Mouse (Mus musculus): ENCODE measurements around the gene Fhad1. TPM values are rescaled to one million over a fixed set of nuclear protein-coding genes. Genes with fewer than 3 reads are reported as not detected.

Gene Fhad1
- polyA plus RNA-seq, 1 experiment from 2014 or later, result 4.9 TPM

DNA sequence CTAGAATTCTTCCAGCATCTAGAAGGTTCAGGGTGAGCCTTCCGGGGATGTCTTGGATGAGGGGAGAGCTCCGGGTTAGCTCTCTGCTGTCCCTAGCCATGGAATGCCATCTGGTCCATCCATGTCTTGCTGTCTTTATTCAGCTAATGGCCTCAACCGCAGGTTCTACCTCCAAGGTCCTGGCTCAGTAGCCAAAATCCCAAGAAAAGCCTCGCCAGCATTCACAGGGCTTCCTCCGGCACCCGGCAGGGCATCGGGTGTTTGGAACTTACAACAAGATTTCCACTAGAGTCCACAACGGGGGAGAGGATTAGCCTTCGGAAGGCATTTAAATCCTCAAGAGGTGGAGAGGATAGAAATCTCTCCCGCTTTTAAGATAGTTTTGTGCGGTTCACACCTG lies 84.9 kb downstream of the Fhad1 start:
- DNase-seq (ENCODE audit: low spot score), result no peak
- WGBS, result 88% methylated on average over 11 of the region's 11 CpGs
- TF ChIP-seq CTCF (IDR thresholded peaks at IDR 0.05; ENCODE audit: low read depth), result no peak
- no peak for TF ChIP-seq EP300 (optimal IDR thresholded peaks at IDR 0.05)
- no peak overlapping the region for H3K27ac ChIP-seq (replicated peaks)
- H3K4me2 ChIP-seq (replicated peaks; ENCODE audit: low read depth), result no peak overlapping the region
- no peaks in the 10 kb centered on the region for H3K9me3 ChIP-seq (ENCODE audit: control insufficient read depth, low read length)
- ATAC-seq (ENCODE audit: low FRiP score, low TSS enrichment), result no peak
- peaks cover 3% of the 10 kb centered on the region for H3K4me1 ChIP-seq (replicated peaks; ENCODE audit: control insufficient read depth, insufficient read depth)
- no peaks in the 10 kb centered on the region for H3K27me3 ChIP-seq (ENCODE audit: control insufficient read depth, insufficient read depth, low read length)
- H3K9ac ChIP-seq (ENCODE audit: low read length), result no peak overlapping the region
- no peak overlapping the region for H3K4me3 ChIP-seq (ENCODE audit: low read depth, low read length)
- H3K36me3 ChIP-seq (ENCODE audit: control insufficient read depth, insufficient read depth, low read length), result no peaks in the 10 kb centered on the region

DNA sequence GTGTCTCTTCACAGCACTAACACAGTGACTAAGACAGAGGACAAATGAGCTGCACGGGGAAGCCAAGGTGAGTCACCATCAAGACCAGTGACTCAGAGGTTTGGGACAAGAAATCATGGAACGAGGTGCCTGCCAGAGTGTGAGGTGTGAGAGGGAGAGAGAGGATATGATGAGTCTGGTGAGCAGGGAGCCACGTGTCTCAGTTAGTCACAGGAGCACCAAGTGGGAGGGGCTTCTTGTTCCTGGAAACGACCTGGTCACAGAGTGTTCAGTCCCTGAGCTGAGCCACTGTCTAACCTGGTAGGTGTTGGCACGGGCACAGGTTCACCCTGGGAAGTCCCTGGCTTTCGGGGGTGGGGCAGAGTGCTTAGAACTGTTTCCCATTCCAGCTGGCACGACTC lies 86.0 kb downstream of the Fhad1 start:
- no peak overlapping the region for H3K27ac ChIP-seq (replicated peaks)
- peak; percentile 81 for DNase-seq (ENCODE audit: low spot score)
- ATAC-seq (ENCODE audit: low FRiP score, low TSS enrichment), result peak; percentile 96
- H3K9me3 ChIP-seq (ENCODE audit: control insufficient read depth, low read length), result no peaks in the 10 kb centered on the region
- no peak overlapping the region for H3K9ac ChIP-seq (ENCODE audit: low read length)
- no peaks in the 10 kb centered on the region for H3K36me3 ChIP-seq (ENCODE audit: control insufficient read depth, insufficient read depth, low read length)
- H3K4me3 ChIP-seq (ENCODE audit: low read depth, low read length), result no peak overlapping the region
- peaks cover 3% of the 10 kb centered on the region for H3K4me1 ChIP-seq (replicated peaks; ENCODE audit: control insufficient read depth, insufficient read depth)
- no peaks in the 10 kb centered on the region for H3K27me3 ChIP-seq (ENCODE audit: control insufficient read depth, insufficient read depth, low read length)
- WGBS, result 32% methylated on average over 7 of the region's 7 CpGs
- peak; percentile 40 for TF ChIP-seq EP300 (optimal IDR thresholded peaks at IDR 0.05)
- no peak for TF ChIP-seq CTCF (IDR thresholded peaks at IDR 0.05; ENCODE audit: low read depth)
- H3K4me2 ChIP-seq (replicated peaks; ENCODE audit: low read depth), result 0 out of 2 replicates have a peak overlapping the region, but pooled peaks have one; percentile 3

DNA sequence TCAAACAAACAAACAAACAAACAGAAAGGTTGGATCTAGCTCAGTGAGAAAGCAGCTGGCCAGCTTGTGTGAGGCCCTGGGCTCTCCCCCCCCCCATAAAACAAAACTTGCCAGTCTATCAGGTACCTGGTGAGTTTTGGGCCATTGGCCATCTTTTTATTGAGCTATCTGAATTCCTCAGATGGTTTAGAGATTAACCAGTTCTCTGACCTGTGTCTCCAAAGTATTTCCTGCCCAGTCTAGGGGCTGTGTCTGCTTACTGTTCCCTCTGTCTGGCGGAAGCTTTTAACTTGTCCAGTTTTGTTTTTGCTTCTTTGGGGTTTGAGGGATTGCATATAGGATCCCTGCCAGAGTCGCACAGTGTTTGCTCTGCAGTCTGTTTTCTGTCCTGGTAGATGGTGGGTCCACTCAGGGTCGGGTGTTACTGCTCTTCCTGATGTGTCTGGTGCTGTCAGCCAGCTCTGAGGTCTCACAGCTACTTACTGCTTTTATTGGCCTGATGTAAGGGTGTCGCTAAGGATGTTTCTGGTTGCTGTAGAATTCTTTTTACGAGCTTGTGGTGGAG lies 89.0 kb downstream of the Fhad1 start:
- Histone ChIP-seq H3K9ac (ENCODE audit: low read length) (no peak overlapping the region), H3K36me3 (ENCODE audit: control insufficient read depth, insufficient read depth, low read length) (no peaks in the 10 kb centered on the region), H3K9me3 (ENCODE audit: control insufficient read depth, low read length) (no peaks in the 10 kb centered on the region), H3K4me2 (replicated peaks; ENCODE audit: low read depth) (no peak overlapping the region), H3K4me1 (replicated peaks; ENCODE audit: control insufficient read depth, insufficient read depth) (peaks cover 3% of the 10 kb centered on the region), H3K4me3 (ENCODE audit: low read depth, low read length) (no peak overlapping the region), H3K27ac (replicated peaks) (no peak overlapping the region), H3K27me3 (ENCODE audit: control insufficient read depth, insufficient read depth, low read length) (no peaks in the 10 kb centered on the region)
- ATAC-seq (ENCODE audit: low FRiP score, low TSS enrichment), result no peak
- 33% methylated on average over 5 of the region's 5 CpGs for WGBS
- TF ChIP-seq EP300 (optimal IDR thresholded peaks at IDR 0.05) (no peak), CTCF (IDR thresholded peaks at IDR 0.05; ENCODE audit: low read depth) (no peak)
- DNase-seq (ENCODE audit: low spot score), result no peak

DNA sequence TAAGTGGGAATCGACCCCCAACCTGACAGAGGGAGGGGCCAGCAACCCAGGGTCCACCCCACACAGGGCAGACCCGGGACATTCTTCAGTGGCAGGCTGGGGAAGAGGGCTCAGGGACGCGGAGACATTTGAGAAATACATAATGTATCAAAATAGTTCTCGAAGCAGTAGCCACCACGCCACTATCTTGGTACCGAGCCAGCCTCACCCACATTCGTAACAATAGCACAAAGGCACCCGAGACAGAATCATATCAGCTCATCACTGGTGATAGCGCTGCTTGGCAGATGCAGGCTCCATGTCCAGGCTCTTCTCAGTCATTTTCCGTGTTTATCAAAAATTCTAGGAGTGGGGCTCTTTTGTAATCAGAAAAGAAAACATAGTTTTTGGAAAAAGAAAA lies 90.9 kb downstream of the Fhad1 start:
- TF ChIP-seq CTCF (IDR thresholded peaks at IDR 0.05; ENCODE audit: low read depth) (no peak), EP300 (optimal IDR thresholded peaks at IDR 0.05) (no peak)

DNA sequence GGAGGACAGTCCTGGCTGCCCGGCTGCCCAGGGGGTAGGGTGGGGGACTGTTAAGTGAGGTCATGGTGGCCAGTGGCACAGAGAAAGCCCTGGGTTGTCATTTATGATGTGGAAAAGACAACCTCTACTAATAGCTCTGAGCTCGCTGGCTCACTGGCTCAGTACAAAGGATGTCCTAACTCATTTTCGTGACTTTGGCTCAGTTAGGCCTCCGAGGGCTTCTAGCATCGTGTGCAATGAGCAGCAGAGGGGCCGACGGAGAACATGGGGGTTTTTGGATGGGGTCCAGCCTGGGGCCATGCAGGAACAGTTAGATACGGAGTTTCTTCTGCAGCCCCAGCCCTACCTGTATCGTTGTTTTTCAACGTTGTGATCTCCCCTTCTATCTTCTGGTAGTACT lies 94.5 kb downstream of the Fhad1 start:
- H3K4me2 ChIP-seq (replicated peaks; ENCODE audit: low read depth), result no peak overlapping the region
- no peak for ATAC-seq (ENCODE audit: low FRiP score, low TSS enrichment)
- no peak for TF ChIP-seq EP300 (optimal IDR thresholded peaks at IDR 0.05)
- TF ChIP-seq CTCF (IDR thresholded peaks at IDR 0.05; ENCODE audit: low read depth), result no peak
- no peaks in the 10 kb centered on the region for H3K9me3 ChIP-seq (ENCODE audit: control insufficient read depth, low read length)
- no peak overlapping the region for H3K4me3 ChIP-seq (ENCODE audit: low read depth, low read length)
- WGBS, result 87% methylated on average over 10 of the region's 10 CpGs
- H3K27ac ChIP-seq (replicated peaks), result no peak overlapping the region
- no peaks in the 10 kb centered on the region for H3K4me1 ChIP-seq (replicated peaks; ENCODE audit: control insufficient read depth, insufficient read depth)
- no peaks in the 10 kb centered on the region for H3K36me3 ChIP-seq (ENCODE audit: control insufficient read depth, insufficient read depth, low read length)
- no peak overlapping the region for H3K9ac ChIP-seq (ENCODE audit: low read length)
- H3K27me3 ChIP-seq (ENCODE audit: control insufficient read depth, insufficient read depth, low read length), result no peaks in the 10 kb centered on the region
- no peak for DNase-seq (ENCODE audit: low spot score)

More for the DNA sequence above, 90.9 kb downstream of the Fhad1 start:
- H3K4me3 ChIP-seq (ENCODE audit: low read depth, low read length), result no peak overlapping the region
- no peaks in the 10 kb centered on the region for H3K36me3 ChIP-seq (ENCODE audit: control insufficient read depth, insufficient read depth, low read length)
- no peaks in the 10 kb centered on the region for H3K9me3 ChIP-seq (ENCODE audit: control insufficient read depth, low read length)
- H3K27me3 ChIP-seq (ENCODE audit: control insufficient read depth, insufficient read depth, low read length), result no peaks in the 10 kb centered on the region
- no peak for DNase-seq (ENCODE audit: low spot score)
- no peak overlapping the region for H3K27ac ChIP-seq (replicated peaks)
- H3K9ac ChIP-seq (ENCODE audit: low read length), result no peak overlapping the region
- no peaks in the 10 kb centered on the region; the same call in 1 of the 2 replicates for H3K4me1 ChIP-seq (replicated peaks; ENCODE audit: control insufficient read depth, insufficient read depth)
- no peak for ATAC-seq (ENCODE audit: low FRiP score, low TSS enrichment)
- WGBS, result 63% methylated on average over 11 of the region's 11 CpGs
- no peak overlapping the region for H3K4me2 ChIP-seq (replicated peaks; ENCODE audit: low read depth)

DNA sequence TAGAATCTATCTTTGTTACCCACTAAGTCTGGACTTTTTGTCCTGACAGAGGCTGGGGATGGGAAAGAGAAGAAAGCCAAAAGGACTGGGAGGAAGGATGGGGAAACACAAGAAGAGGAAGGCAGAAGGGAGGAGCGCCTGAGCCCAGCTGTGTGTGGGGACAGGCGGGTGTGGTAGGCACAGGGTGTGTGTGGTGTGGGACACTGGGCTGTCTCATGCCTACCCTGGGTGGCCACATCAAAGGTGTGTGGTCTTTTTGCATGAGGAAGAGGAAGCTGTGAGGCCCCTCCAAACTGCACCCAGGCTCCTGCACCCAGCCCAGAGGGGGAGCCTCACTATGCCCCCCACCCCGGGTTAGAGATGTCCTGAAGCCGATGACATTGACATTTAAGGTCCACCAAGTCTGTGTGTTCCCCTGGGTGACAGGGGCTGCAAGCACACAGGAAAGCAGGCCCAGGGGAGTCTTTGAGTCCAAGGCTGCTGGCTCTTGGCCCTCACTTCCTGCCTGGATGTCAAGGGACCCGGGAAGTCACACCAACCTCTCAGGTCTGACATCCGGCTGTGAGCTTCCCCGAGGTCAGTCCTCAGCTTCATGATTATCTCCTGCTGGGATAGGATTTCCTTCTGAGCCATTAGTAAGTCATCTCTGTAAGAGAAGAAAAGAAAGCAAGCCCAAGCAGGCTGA lies 97.0 kb downstream of the Fhad1 start:
- H3K4me3 ChIP-seq (ENCODE audit: low read depth, low read length), result no peak overlapping the region
- 63% methylated on average over 7 of the region's 7 CpGs for WGBS
- 0 out of 2 replicates have a peak, but pooled peaks cover 2% of the 10 kb centered on the region for H3K4me1 ChIP-seq (replicated peaks; ENCODE audit: control insufficient read depth, insufficient read depth)
- H3K9me3 ChIP-seq (ENCODE audit: control insufficient read depth, low read length), result no peaks in the 10 kb centered on the region
- no peaks in the 10 kb centered on the region for H3K36me3 ChIP-seq (ENCODE audit: control insufficient read depth, insufficient read depth, low read length)
- no peaks in the 10 kb centered on the region for H3K27me3 ChIP-seq (ENCODE audit: control insufficient read depth, insufficient read depth, low read length)
- no peak for TF ChIP-seq EP300 (optimal IDR thresholded peaks at IDR 0.05)
- no peak for TF ChIP-seq CTCF (IDR thresholded peaks at IDR 0.05; ENCODE audit: low read depth)
- peak overlapping the region; percentile 18; the same call in 1 of the 2 replicates for H3K9ac ChIP-seq (ENCODE audit: low read length)
- H3K4me2 ChIP-seq (replicated peaks; ENCODE audit: low read depth), result no peak overlapping the region
- no peak for DNase-seq (ENCODE audit: low spot score)
- ATAC-seq (ENCODE audit: low FRiP score, low TSS enrichment), result no peak
- H3K27ac ChIP-seq (replicated peaks), result no peak overlapping the region

All from stomach, postnatal 0 days (tissue).